Mouse (Mus musculus): ENCODE measurements around the gene Chn2. TPM values are rescaled to one million over a fixed set of nuclear protein-coding genes. Genes with fewer than 3 reads are reported as not detected.

The Chn2 gene
- polyA plus RNA-seq, 1 experiment, result 8.5 TPM

DNA sequence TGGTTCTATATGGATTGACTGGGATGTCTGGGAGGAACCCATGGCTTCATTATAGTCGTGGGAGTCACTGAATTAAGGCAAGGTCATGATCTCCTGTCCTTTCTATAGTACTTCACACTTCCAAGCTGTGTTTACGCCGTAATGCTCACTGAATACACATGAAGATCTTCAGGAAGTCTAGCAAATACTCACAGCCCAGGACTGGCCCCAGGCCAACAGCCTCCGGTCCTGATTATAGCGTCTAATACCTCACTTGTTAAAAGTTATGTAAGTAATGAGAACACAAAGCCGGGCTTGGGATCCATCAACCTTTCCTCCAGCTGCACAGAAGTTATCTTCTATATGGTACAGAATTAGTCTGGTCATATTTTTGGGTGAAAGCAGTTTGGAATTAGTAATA, 60.3 kb downstream of the Chn2 start:
- TF ChIP-seq POLR2A (IDR thresholded peaks at IDR 0.05; ENCODE audit: borderline replicate concordance, extremely low read depth, low read depth, low read length) (no peak), CTCF (IDR thresholded peaks at IDR 0.05; ENCODE audit: insufficient read depth, low read length) (no peak)
- DNase-seq, result no peak
- H3K4me1 ChIP-seq (ENCODE audit: control insufficient read depth, insufficient read depth, low read length), result no peaks in the 10 kb centered on the region
- 19% methylated on average over 6 of the region's 6 CpGs for WGBS
- H3K4me3 ChIP-seq (replicated peaks; ENCODE audit: extremely low read depth, low read depth, low read length), result no peak overlapping the region

DNA sequence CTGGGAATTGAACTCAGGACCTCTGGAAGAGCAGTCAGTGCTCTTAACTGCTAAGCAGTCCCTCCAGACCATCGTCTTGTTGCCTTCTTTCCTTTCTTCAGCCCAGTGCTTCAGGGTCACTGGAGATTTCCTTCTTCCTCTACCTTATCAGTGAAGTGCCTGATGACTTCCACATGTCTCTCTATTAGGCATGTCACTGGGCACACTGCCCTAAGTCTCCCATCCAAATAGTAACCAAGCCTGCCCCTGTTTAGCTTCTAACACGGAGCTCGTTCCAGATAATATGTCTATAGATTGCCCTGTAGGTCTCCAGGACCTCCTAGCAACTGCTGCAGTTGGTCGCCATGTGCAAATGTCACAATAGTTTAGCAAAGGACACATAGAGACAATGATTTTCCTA, 62.9 kb downstream of the Chn2 start:
- H3K4me3 ChIP-seq (replicated peaks; ENCODE audit: extremely low read depth, low read depth, low read length), result no peak overlapping the region
- no peaks in the 10 kb centered on the region for H3K4me1 ChIP-seq (ENCODE audit: control insufficient read depth, insufficient read depth, low read length)
- 70% methylated on average over 4 of the region's 4 CpGs for WGBS
- no peak for DNase-seq
- no peak for TF ChIP-seq POLR2A (IDR thresholded peaks at IDR 0.05; ENCODE audit: borderline replicate concordance, extremely low read depth, low read depth, low read length)

GRCm38 (mm10) chr6:54103276-54103975, 64.1 kb downstream of the Chn2 start:
- no peaks in the 10 kb centered on the region for H3K4me1 ChIP-seq (ENCODE audit: control insufficient read depth, insufficient read depth, low read length)
- WGBS, result 59% methylated on average over 9 of the region's 9 CpGs
- no peak overlapping the region for H3K4me3 ChIP-seq (replicated peaks; ENCODE audit: extremely low read depth, low read depth, low read length)
- TF ChIP-seq CTCF (IDR thresholded peaks at IDR 0.05; ENCODE audit: insufficient read depth, low read length), result no peak
- TF ChIP-seq POLR2A (IDR thresholded peaks at IDR 0.05; ENCODE audit: borderline replicate concordance, extremely low read depth, low read depth, low read length), result no peak
- DNase-seq, result no peak

- no peak overlapping the region for H3K4me3 ChIP-seq (replicated peaks; ENCODE audit: extremely low read depth, low read depth, low read length)
- TF ChIP-seq POLR2A (IDR thresholded peaks at IDR 0.05; ENCODE audit: borderline replicate concordance, extremely low read depth, low read depth, low read length) (no peak), CTCF (IDR thresholded peaks at IDR 0.05; ENCODE audit: insufficient read depth, low read length) (no peak)
- no peak for DNase-seq
- WGBS, result 21% methylated on average over 4 of the region's 4 CpGs
- no peaks in the 10 kb centered on the region for H3K4me1 ChIP-seq (ENCODE audit: control insufficient read depth, insufficient read depth, low read length)
Observed at GRCm38 (mm10) chr6:54111416-54111984, 72.1 kb downstream of the Chn2 start.

DNA sequence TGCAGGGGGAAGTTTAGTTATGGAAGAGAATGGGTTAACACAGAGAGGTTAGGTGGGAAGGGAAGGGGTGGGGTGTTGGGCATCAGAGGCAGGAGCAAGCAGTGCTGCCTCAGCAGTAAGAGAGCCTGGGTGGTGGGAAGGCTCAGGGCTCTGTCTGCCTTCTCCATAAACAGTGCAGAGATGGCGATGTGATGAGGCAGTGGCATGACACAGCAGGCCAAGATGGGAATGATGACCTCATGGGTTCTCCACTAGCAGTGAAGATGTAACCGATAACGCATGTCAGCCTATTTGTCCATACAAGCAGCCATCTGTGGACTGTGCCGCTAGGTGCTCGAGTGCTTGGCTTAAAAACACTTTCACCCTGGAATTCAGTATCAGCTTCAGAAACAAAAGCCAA, 74.0 kb downstream of the Chn2 start:
- Histone ChIP-seq H3K4me1 (ENCODE audit: control insufficient read depth, insufficient read depth, low read length) (no peaks in the 10 kb centered on the region), H3K4me3 (replicated peaks; ENCODE audit: extremely low read depth, low read depth, low read length) (no peak overlapping the region)
- DNase-seq, result no peak
- TF ChIP-seq POLR2A (IDR thresholded peaks at IDR 0.05; ENCODE audit: borderline replicate concordance, extremely low read depth, low read depth, low read length), result no peak
- TF ChIP-seq CTCF (IDR thresholded peaks at IDR 0.05; ENCODE audit: insufficient read depth, low read length), result no peak
- WGBS, result 83% methylated on average over 5 of the region's 5 CpGs

DNA sequence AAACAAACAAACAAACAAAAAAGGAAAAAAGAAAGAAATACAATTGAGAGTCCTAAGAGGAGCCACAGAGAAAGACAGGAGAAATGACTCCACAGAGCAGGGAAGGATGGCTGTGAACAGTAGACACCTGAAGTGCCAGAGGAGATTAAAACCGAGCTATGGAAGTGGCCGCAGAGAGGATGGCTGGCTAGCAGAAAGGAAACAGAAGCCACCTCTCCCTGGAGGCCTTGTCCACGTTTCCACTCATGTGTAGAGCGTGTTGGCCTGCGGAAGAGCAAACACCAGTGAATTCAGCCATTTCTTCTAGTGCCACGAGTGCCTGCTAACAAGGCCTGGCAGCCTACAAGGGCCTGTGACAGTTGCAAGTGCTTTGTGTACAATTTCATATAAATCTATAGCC, 75.1 kb downstream of the Chn2 start:
- Histone ChIP-seq H3K4me1 (ENCODE audit: control insufficient read depth, insufficient read depth, low read length) (peaks cover 3% of the 10 kb centered on the region), H3K4me3 (replicated peaks; ENCODE audit: extremely low read depth, low read depth, low read length) (no peak overlapping the region)
- 91% methylated on average over 6 of the region's 6 CpGs for WGBS
- no peak for DNase-seq
- TF ChIP-seq POLR2A (IDR thresholded peaks at IDR 0.05; ENCODE audit: borderline replicate concordance, extremely low read depth, low read depth, low read length) (no peak), CTCF (IDR thresholded peaks at IDR 0.05; ENCODE audit: insufficient read depth, low read length) (no peak)

GRCm38 (mm10) chr6:54116299-54116698, 76.9 kb downstream of the Chn2 start:
- no peak for DNase-seq
- H3K4me1 ChIP-seq (ENCODE audit: control insufficient read depth, insufficient read depth, low read length), result peaks cover 3% of the 10 kb centered on the region
- H3K4me3 ChIP-seq (replicated peaks; ENCODE audit: extremely low read depth, low read depth, low read length), result no peak overlapping the region
- 78% methylated on average over 9 of the region's 9 CpGs for WGBS
- no peak for TF ChIP-seq POLR2A (IDR thresholded peaks at IDR 0.05; ENCODE audit: borderline replicate concordance, extremely low read depth, low read depth, low read length)
- TF ChIP-seq CTCF (IDR thresholded peaks at IDR 0.05; ENCODE audit: insufficient read depth, low read length), result no peak

GRCm38 (mm10) chr6:54117001-54117591, 77.7 kb downstream of the Chn2 start:
- DNase-seq, result no peak
- TF ChIP-seq POLR2A (IDR thresholded peaks at IDR 0.05; ENCODE audit: borderline replicate concordance, extremely low read depth, low read depth, low read length), result no peak
- TF ChIP-seq CTCF (IDR thresholded peaks at IDR 0.05; ENCODE audit: insufficient read depth, low read length), result no peak
- peaks cover 3% of the 10 kb centered on the region for H3K4me1 ChIP-seq (ENCODE audit: control insufficient read depth, insufficient read depth, low read length)
- WGBS, result 76% methylated on average over 7 of the region's 7 CpGs
- H3K4me3 ChIP-seq (replicated peaks; ENCODE audit: extremely low read depth, low read depth, low read length), result no peak overlapping the region

DNA sequence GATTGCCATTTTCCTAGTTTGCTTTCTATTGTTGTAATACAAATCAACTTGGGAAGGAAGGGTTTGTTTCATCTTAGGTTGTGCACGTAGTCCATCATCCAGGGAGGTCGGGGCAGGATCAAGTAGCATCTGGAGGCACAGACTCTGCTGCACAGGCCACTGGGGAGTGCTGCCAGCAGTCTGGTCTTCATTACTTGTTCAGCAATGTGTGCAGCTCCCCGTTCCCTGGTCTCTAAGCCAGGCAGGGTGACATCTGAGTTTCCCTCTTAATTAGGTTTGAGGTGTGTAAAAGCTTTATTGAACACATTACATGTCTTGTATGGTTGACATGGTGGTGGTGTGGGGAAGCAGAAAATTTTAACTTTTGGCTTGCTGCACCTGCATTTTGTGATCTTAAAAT, 79.0 kb downstream of the Chn2 start:
- WGBS, result 88% methylated on average over 3 of the region's 3 CpGs
- no peak for DNase-seq
- no peak overlapping the region for H3K4me3 ChIP-seq (replicated peaks; ENCODE audit: extremely low read depth, low read depth, low read length)
- H3K4me1 ChIP-seq (ENCODE audit: control insufficient read depth, insufficient read depth, low read length), result peaks cover 3% of the 10 kb centered on the region
- TF ChIP-seq POLR2A (IDR thresholded peaks at IDR 0.05; ENCODE audit: borderline replicate concordance, extremely low read depth, low read depth, low read length), result no peak
- no peak for TF ChIP-seq CTCF (IDR thresholded peaks at IDR 0.05; ENCODE audit: insufficient read depth, low read length)

DNA sequence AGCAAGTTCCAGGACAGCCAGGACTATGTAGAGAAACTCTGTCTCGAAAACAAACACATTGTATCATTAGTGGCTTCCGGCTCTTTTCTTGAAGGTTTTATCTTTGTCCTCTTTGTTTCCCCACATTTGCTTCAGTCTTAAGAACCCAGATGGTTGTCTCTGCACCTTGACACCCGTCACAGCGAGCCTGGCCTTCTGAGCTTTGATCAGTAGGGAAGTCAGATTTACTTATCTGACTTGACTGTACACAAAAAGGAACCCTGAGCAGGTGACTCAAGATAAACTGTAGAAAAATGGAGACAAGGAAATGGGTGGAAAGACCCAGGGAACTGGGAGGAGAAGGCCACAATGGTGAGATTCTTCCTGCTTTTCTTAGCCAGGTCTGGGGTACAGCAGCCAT, 79.5 kb downstream of the Chn2 start:
- no peak for DNase-seq
- Histone ChIP-seq H3K4me1 (ENCODE audit: control insufficient read depth, insufficient read depth, low read length) (peaks cover 3% of the 10 kb centered on the region), H3K4me3 (replicated peaks; ENCODE audit: extremely low read depth, low read depth, low read length) (no peak overlapping the region)
- TF ChIP-seq POLR2A (IDR thresholded peaks at IDR 0.05; ENCODE audit: borderline replicate concordance, extremely low read depth, low read depth, low read length) (no peak), CTCF (IDR thresholded peaks at IDR 0.05; ENCODE audit: insufficient read depth, low read length) (no peak)
- 63% methylated on average over 4 of the region's 4 CpGs for WGBS

Data from lung, adult 2 months (tissue).